In the genomic region with DNA sequence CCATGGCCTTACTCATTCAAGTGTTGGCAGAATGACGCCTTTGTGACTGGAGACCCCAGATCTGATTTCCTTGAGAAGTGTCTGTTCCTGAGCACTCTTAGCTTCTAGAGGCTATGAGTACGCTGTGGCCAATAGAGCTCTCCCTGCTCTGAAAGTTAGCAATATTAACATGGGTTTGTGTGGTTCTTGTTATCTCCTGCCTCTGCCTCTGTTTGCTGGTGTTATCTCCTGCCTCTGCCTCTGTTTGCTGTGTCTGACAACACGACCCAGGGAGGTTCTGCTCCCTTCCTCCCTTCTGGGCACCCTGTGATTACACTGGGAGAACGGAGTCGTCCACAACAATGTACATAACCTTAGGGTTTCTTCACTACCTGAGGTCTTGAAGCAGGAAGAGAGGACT, we compare ENCODE assay signal across 31 mouse cellular contexts. TPM values are rescaled to one million over a fixed set of nuclear protein-coding genes. Genes with fewer than 3 reads are reported as not detected.
A peak's percentile ranks its signal among the peaks of the same experiment; 100 is the strongest.
DNase-seq lines count a peak whose midpoint lies in the region; ATAC-seq and TF ChIP-seq lines count a peak whose summit lies in the region.
"Not testable (repeated sequence)": the region's sequence is repeated elsewhere in the genome, so short reads cannot be mapped to it uniquely, and the experiment has no call there.
"Had no signal": no experiment of that assay in that cellular context is flagged by ENCODE, and none has a peak within 500 bp of the region (broad histone marks: within the 10 kb centered on the region; RNA-seq: fewer than 3 reads in every experiment).

No protein-coding gene starts in this region.

- TF ChIP-seq EP300 in stomach, postnatal 0 days (optimal IDR thresholded peaks at IDR 0.05): not testable (repeated sequence)

- H3K36me3 ChIP-seq in heart, embryonic 13.5 days; liver, embryonic 15.5 days (replicated peaks); stomach, postnatal 0 days (ENCODE audit: control insufficient read depth, insufficient read depth, low read length): not testable (repeated sequence)

- not testable (repeated sequence) for H3K9ac ChIP-seq in heart, embryonic 13.5 days; stomach, postnatal 0 days (ENCODE audit: low read length)
- peak overlapping the region; percentile 9; the same call in 1 of the 2 replicates for H3K9ac ChIP-seq in liver, embryonic 15.5 days

- not testable (repeated sequence) for TF ChIP-seq CTCF in stomach, postnatal 0 days (IDR thresholded peaks at IDR 0.05; ENCODE audit: low read depth)

- H3K4me2 ChIP-seq in heart, embryonic 13.5 days; stomach, postnatal 0 days (replicated peaks; ENCODE audit: low read depth): not testable (repeated sequence)
- peak overlapping the region; percentile 57 for H3K4me2 ChIP-seq in liver, embryonic 15.5 days

- 53% methylated on average over 5 of the region's 5 CpGs for WGBS in heart, embryonic 13.5 days
- 15% methylated on average over 5 of the region's 5 CpGs for WGBS in liver, embryonic 15.5 days (ENCODE audit: insufficient replicate concordance)
- WGBS in stomach, postnatal 0 days: 57% methylated on average over 4 of the region's 5 CpGs

- not testable (repeated sequence) for H3K9me3 ChIP-seq in heart, embryonic 13.5 days; liver, embryonic 15.5 days (replicated peaks); stomach, postnatal 0 days (ENCODE audit: control insufficient read depth, low read length)

- not testable (repeated sequence) for H3K27ac ChIP-seq in heart, embryonic 13.5 days (replicated peaks); stomach, postnatal 0 days (replicated peaks)
- H3K27ac ChIP-seq in liver, embryonic 15.5 days (replicated peaks): peak overlapping the region; percentile 85

- DNase-seq in c-Kit-positive CD71-positive TER-119-negative erythroid progenitor cells, embryonic 14.5 days (ENCODE audit: low read depth): peak; percentile 49
- peak; percentile 73 for DNase-seq in liver
- not testable (repeated sequence) for DNase-seq in stomach, postnatal 0 days (ENCODE audit: low spot score)

- not testable (repeated sequence) for H3K27me3 ChIP-seq in heart, embryonic 13.5 days (replicated peaks); liver, embryonic 15.5 days; stomach, postnatal 0 days (ENCODE audit: control insufficient read depth, insufficient read depth, low read length)

- peak; percentile 97 for ATAC-seq in erythroid progenitor cell, adult 5-6 weeks (replicated peaks; ENCODE audit: low FRiP score, poor library complexity, severe bottlenecking)
- 0 out of 2 replicates have a peak, but pooled peaks have one; percentile 37 for ATAC-seq in heart, embryonic 13.5 days (ENCODE audit: extremely low read depth, insufficient number of reproducible peaks, low FRiP score, low TSS enrichment)
- ATAC-seq in liver, embryonic 15.5 days (ENCODE audit: insufficient read depth): peak; percentile 99
- ATAC-seq in megakaryocyte progenitor cell, adult 5-6 weeks (replicated peaks; ENCODE audit: poor library complexity): peak; percentile 99
- ATAC-seq in stomach, postnatal 0 days (ENCODE audit: low FRiP score, low TSS enrichment): peak; percentile 68

- not testable (repeated sequence) for H3K4me3 ChIP-seq in heart, embryonic 13.5 days; stomach, postnatal 0 days (ENCODE audit: low read depth, low read length)
- peak overlapping the region; percentile 21; the same call in 1 of the 2 replicates for H3K4me3 ChIP-seq in liver, embryonic 15.5 days (replicated peaks)

- H3K4me1 ChIP-seq in heart, embryonic 13.5 days; stomach, postnatal 0 days (replicated peaks; ENCODE audit: control insufficient read depth, insufficient read depth): not testable (repeated sequence)
- H3K4me1 ChIP-seq in liver, embryonic 15.5 days (replicated peaks): peaks cover 46% of the 10 kb centered on the region

RNA-seq across cellular contexts. Expression of gene Cd59b, which starts 8.6 kb away (rescaled TPM):
- total RNA-seq in erythroid progenitor cell, adult 5-6 weeks (2015; ENCODE audit: low replicate concordance): 18.4 and 42.8 TPM in 2 replicates
- total RNA-seq in erythroid progenitor cell, adult 5-6 weeks (2017; ENCODE audit: low replicate concordance): 15.4 and 29.4 TPM in 2 replicates
- 4.7 and 6.9 TPM in 2 replicates for polyA plus RNA-seq in heart, embryonic 13.5 days (2015; fragmentation: Nextera tagmentation; extraction: Ambion mirVana)
- 11.0 and 11.4 TPM in 2 replicates for polyA plus RNA-seq in liver, embryonic 15.5 days (2015; fragmentation: Nextera tagmentation; extraction: Ambion mirVana)
- total RNA-seq in megakaryocyte progenitor cell, adult 5-6 weeks (2015): 1.1 and 2.2 TPM in 2 replicates
- total RNA-seq in megakaryocyte progenitor cell, adult 5-6 weeks (2017): 0.62 and 4.1 TPM in 2 replicates
- 5.5 and 6.4 TPM in 2 replicates for polyA plus RNA-seq in stomach, postnatal 0 days (2015; fragmentation: Nextera tagmentation; extraction: Ambion mirVana)
- total RNA-seq: layer of hippocampus, adult 2 months; neutrophil, adult 5-6 weeks had no signal
- polyA plus RNA-seq: macrophage had no signal

RNA-seq across cellular contexts. Expression of gene Gm10799, which starts 9.9 kb away (rescaled TPM):
- total RNA-seq in erythroid progenitor cell, adult 5-6 weeks (2015; ENCODE audit: low replicate concordance): not detected in 2 replicates
- total RNA-seq in erythroid progenitor cell, adult 5-6 weeks (2017; ENCODE audit: low replicate concordance): not detected in 2 replicates
- polyA plus RNA-seq in heart, embryonic 13.5 days (2015; fragmentation: Nextera tagmentation; extraction: Ambion mirVana): not detected in 2 replicates
- not detected in 2 replicates for polyA plus RNA-seq in liver, embryonic 15.5 days (2015; fragmentation: Nextera tagmentation; extraction: Ambion mirVana)
- not detected in 2 replicates for total RNA-seq in megakaryocyte progenitor cell, adult 5-6 weeks (2015)
- not detected in 2 replicates for total RNA-seq in megakaryocyte progenitor cell, adult 5-6 weeks (2017)
- not detected in 2 replicates for polyA plus RNA-seq in stomach, postnatal 0 days (2015; fragmentation: Nextera tagmentation; extraction: Ambion mirVana)
- total RNA-seq: adrenal gland, adult 8-10 months; adrenal gland, postnatal 4 days; forebrain, postnatal 0 days; gastrocnemius, adult 8-10 months; gastrocnemius, postnatal 4 days; heart, postnatal 4 days; layer of hippocampus, adult 2 months; layer of hippocampus, postnatal 14 days; left cerebral cortex, adult 2 months; left cerebral cortex, postnatal 25 days; neutrophil, adult 5-6 weeks had no signal
- polyA plus RNA-seq: CD4-positive, CD25-positive, alpha-beta regulatory T cell, adult 4 months; embryonic facial prominence, embryonic 12.5 days; forebrain, embryonic 12.5 days; forebrain, postnatal 0 days; heart, postnatal 0 days; hindbrain, embryonic 14.5 days; kidney, embryonic 16.5 days; limb, embryonic 12.5 days; macrophage; midbrain, embryonic 11.5 days; midbrain, embryonic 16.5 days; neural tube, embryonic 11.5 days; testis, adult 2 months; thymus, postnatal 0 days had no signal

RNA-seq across cellular contexts. Expression of gene Gm10912, which starts 12.7 kb away (rescaled TPM):
- total RNA-seq in erythroid progenitor cell, adult 5-6 weeks (2015; ENCODE audit: low replicate concordance): 0.84 and 4.7 TPM in 2 replicates
- total RNA-seq in erythroid progenitor cell, adult 5-6 weeks (2017; ENCODE audit: low replicate concordance): 2.1 TPM in 1 of 2 replicates, not detected in the other
- polyA plus RNA-seq in heart, embryonic 13.5 days (2015; fragmentation: Nextera tagmentation; extraction: Ambion mirVana): not detected in 2 replicates
- 0.10 and 0.13 TPM in 2 replicates for polyA plus RNA-seq in liver, embryonic 15.5 days (2015; fragmentation: Nextera tagmentation; extraction: Ambion mirVana)
- not detected in 2 replicates for total RNA-seq in megakaryocyte progenitor cell, adult 5-6 weeks (2015)
- total RNA-seq in megakaryocyte progenitor cell, adult 5-6 weeks (2017): 0.04 and 0.24 TPM in 2 replicates
- polyA plus RNA-seq in stomach, postnatal 0 days (2015; fragmentation: Nextera tagmentation; extraction: Ambion mirVana): not detected in 2 replicates
- total RNA-seq: forebrain, postnatal 0 days; layer of hippocampus, postnatal 14 days had no signal
- polyA plus RNA-seq: embryonic facial prominence, embryonic 12.5 days; forebrain, embryonic 12.5 days; forebrain, postnatal 0 days; hindbrain, embryonic 14.5 days; kidney, embryonic 16.5 days; limb, embryonic 12.5 days; macrophage; midbrain, embryonic 11.5 days; midbrain, embryonic 16.5 days; neural tube, embryonic 11.5 days had no signal

RNA-seq across cellular contexts. Expression of gene Cd59a, which starts 17.3 kb away (rescaled TPM):
- total RNA-seq in erythroid progenitor cell, adult 5-6 weeks (2015; ENCODE audit: low replicate concordance): 47.9 and 52.0 TPM in 2 replicates
- 38.4 and 43.1 TPM in 2 replicates for total RNA-seq in erythroid progenitor cell, adult 5-6 weeks (2017; ENCODE audit: low replicate concordance)
- 62.0 and 66.4 TPM in 2 replicates for polyA plus RNA-seq in heart, embryonic 13.5 days (2015; fragmentation: Nextera tagmentation; extraction: Ambion mirVana)
- 90.3 and 92.5 TPM in 2 replicates for polyA plus RNA-seq in liver, embryonic 15.5 days (2015; fragmentation: Nextera tagmentation; extraction: Ambion mirVana)
- total RNA-seq in megakaryocyte progenitor cell, adult 5-6 weeks (2015): 4.0 and 7.8 TPM in 2 replicates
- total RNA-seq in megakaryocyte progenitor cell, adult 5-6 weeks (2017): 1.8 and 4.9 TPM in 2 replicates
- 58.4 and 59.6 TPM in 2 replicates for polyA plus RNA-seq in stomach, postnatal 0 days (2015; fragmentation: Nextera tagmentation; extraction: Ambion mirVana)

RNA-seq across cellular contexts. Expression of gene A930018P22Rik, which starts 44.3 kb away (rescaled TPM):
- total RNA-seq in erythroid progenitor cell, adult 5-6 weeks (2015; ENCODE audit: low replicate concordance): 1.7 TPM in 1 of 2 replicates, not detected in the other
- total RNA-seq in erythroid progenitor cell, adult 5-6 weeks (2017; ENCODE audit: low replicate concordance): not detected in 2 replicates
- 0.31 and 0.67 TPM in 2 replicates for polyA plus RNA-seq in heart, embryonic 13.5 days (2015; fragmentation: Nextera tagmentation; extraction: Ambion mirVana)
- polyA plus RNA-seq in liver, embryonic 15.5 days (2015; fragmentation: Nextera tagmentation; extraction: Ambion mirVana): 0.36 and 0.77 TPM in 2 replicates
- total RNA-seq in megakaryocyte progenitor cell, adult 5-6 weeks (2015): not detected in 2 replicates
- total RNA-seq in megakaryocyte progenitor cell, adult 5-6 weeks (2017): not detected in 2 replicates
- polyA plus RNA-seq in stomach, postnatal 0 days (2015; fragmentation: Nextera tagmentation; extraction: Ambion mirVana): 0.47 and 0.53 TPM in 2 replicates
- total RNA-seq: layer of hippocampus, adult 2 months; layer of hippocampus, postnatal 14 days; left cerebral cortex, postnatal 25 days; neutrophil, adult 5-6 weeks had no signal
- polyA plus RNA-seq: CD4-positive, CD25-positive, alpha-beta regulatory T cell, adult 4 months; embryonic facial prominence, embryonic 12.5 days; forebrain, embryonic 12.5 days; forebrain, postnatal 0 days; hindbrain, embryonic 14.5 days; kidney, embryonic 16.5 days; limb, embryonic 12.5 days; macrophage; midbrain, embryonic 16.5 days; neural tube, embryonic 11.5 days; thymus, postnatal 0 days had no signal

Comparison
In these comparisons a context has a peak if more than half of its experiments do, and no peak if none do; other contexts are left out.
1. ATAC-seq: peak in every context shown above with its lines; median percentile 99 in liver, embryonic 15.5 days; 99 in megakaryocyte progenitor cell, adult 5-6 weeks; 97 in erythroid progenitor cell, adult 5-6 weeks; 68 in stomach, postnatal 0 days; 37 in heart, embryonic 13.5 days.